Mouse (Mus musculus) cerebellum, adult 9-10 months (tissue): ENCODE measurements around the gene Ciz1.
A peak's percentile ranks its signal among the peaks of the same experiment; 100 is the strongest.

Source experiments
- DNase-seq: peaks from one replicate; pipeline ENCODE4 v3.0.0; 2022

Ciz1 gene

DNA sequence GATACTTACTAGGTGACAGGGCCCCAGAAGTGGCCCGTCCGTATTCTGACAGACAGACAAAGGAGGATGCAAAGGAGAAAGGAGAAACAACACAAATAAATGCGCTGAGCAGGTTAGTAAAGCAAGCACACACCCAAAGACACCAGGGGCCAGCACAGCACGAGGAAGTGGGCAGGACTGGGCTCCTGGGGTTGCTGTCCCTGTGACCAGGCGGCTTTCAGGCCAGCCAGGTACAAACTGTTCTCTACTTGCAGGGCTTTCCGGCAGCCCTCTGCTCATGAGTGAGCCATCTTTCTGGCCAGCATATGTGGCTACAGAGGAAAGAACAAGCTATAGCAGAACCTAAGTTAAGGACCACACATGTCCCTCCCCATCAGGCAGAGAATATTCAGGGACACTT lies 68.5 kb downstream of the Ciz1 start:
- DNase-seq, result no peak

DNA sequence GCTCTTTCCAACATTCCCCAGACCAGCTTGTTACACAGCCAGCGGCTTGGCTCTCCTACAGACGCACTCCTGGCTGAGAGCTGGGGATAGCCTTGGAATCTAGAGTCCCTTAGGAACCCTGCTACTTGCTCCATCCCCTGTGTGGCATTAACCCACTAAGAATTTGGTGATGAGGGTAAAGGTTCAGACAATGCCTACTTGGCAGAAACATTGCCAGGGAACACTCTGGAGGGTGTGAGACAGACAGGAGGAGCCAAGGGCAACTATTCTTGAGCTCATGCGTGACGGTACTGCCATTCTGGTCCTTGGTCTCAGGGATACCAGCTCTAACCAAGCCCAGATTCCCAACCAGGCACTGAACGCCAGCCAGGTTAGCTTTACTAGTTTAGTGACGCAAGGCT lies 69.7 kb downstream of the Ciz1 start:
- no peak for DNase-seq

DNA sequence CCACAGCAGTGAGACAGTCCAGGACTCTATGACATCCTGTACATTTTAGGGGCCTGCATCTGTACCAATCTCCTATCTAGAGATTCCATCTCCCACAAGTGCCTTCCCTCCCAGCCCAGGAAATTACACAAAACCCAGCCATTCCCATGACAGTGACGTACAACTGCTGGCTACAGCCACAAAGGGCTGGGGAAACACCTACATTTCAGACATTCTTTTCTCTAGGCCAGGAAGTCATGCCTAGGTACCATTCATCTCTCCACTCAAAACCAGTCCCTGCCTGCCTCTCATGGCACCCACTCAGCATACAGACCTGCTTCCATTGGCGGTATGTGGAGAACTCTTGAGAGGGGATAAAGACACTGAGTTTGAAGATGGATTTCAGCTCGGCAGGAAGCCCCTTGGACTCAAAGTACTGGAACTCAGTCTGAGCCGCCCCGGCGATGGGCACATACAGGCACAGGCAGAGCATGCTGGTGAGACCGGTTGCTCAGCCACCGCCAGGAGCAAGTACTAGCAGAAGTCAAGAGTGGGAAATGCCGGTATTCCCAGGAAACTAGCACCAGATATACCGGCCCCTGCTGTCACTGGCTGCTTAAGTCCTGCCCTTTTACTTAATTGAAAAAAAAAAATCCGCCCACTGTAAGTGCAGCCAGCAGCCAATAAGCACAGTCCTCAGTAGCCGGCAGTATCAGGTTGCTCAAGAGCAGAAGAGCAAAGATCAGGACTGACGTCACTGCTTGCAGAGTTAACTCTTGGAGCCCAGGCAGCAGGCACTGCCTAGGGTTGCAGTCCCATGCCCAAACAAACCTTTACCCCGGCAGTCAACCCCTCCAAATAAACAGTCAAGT lies 71.6 kb downstream of the Ciz1 start:
- DNase-seq, result peak; percentile 74

DNA sequence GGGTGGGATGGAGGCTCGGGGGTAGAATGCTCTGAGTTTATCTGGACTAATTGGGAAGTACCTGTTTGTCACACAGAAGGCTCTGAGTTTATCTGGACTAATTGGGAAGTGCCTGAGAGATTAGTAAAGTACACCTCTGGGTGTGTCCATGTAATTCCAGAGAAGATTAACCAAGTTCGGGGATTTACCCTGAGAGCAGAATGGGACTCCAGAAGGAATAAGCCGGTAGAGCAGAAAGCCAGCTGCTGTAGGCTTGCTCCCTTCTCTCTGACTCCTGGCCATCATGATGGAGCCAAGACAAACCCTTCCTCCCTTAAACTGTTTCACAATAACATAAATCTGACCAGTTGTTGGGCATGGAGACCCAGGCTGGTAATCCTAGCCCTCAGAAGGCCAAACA lies 72.7 kb downstream of the Ciz1 start:
- DNase-seq, result peak; percentile 22

DNA sequence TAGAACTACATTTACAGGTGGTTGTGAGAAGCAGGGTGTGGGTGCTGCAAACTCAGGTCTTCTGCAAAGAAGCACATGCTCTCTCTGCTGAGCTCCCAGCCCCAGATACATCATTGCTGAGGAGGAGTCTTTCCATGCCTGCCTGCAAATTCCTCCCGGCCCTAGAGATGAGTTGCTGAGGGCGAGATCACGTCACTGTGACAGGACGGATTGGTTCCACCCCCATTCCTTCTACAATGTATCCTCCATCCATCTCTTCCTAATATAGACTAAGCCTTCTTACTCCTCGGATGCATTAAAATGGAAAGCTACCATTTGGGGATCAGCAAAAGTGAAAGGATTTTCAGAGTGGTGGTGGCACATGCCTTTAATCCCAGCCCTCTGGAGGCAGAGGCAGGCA lies 73.4 kb downstream of the Ciz1 start:
- DNase-seq, result peak; percentile 20

DNA sequence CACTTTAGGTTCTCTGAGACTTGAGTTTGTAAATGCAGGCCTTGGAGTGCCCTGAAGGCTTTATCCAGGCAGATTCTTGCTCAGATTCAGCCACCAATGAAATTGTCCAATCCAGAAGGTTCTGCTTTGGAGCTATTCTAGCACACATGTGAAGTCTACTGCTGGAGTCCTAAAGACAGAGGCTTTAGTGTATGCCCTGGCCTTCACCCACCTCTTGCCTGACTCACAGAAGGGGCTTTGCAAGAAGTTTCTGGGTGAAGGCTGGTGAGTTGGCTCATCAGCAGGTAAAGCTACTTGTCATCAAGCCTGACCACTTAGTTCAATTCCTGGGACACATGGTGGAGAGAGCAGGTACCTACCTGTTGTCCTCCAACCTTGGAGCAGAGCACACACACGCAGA lies 74.0 kb downstream of the Ciz1 start:
- DNase-seq, result no peak

DNA sequence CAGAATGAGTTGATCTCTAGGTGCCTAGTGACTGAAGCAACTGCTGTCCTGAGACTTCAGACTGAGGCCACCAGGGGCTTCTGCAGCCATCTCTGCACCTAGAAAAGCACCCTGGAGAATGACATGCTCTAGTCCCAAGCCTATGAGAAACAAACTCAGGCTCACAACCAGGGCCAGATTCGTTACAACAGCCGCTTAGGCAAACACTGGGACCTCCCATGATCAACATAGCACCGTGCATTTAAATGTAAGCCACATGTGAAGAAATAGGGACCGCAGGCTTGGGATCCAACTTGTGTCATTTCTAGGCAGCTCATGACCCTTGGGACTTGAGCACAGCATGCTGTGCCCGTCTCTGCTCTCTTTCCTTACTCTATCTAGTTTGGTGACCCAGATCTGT lies 75.6 kb downstream of the Ciz1 start:
- DNase-seq, result peak; percentile 28

DNA sequence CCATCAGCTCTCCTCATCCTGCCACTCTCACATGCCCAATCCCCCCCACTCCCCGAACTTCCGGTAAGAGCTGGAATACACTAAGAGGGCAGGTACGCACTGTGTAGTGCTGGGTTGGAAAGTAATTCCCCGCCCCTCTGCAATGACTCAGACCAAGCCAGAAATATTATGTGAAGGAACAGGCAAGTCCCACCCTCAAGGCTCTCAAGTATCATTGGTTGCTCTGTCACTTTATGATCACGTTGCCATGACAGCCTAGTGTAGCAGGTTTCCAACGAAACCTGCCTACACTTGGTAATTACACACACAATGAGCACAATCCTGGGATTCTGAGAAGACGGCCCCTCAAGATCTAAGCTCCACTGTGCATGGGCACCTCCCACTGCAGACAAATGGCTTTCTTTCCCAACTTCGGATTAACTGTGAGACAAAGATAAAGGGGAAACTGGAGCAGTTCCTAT lies 76.2 kb downstream of the Ciz1 start:
- DNase-seq, result peak; percentile 52

DNA sequence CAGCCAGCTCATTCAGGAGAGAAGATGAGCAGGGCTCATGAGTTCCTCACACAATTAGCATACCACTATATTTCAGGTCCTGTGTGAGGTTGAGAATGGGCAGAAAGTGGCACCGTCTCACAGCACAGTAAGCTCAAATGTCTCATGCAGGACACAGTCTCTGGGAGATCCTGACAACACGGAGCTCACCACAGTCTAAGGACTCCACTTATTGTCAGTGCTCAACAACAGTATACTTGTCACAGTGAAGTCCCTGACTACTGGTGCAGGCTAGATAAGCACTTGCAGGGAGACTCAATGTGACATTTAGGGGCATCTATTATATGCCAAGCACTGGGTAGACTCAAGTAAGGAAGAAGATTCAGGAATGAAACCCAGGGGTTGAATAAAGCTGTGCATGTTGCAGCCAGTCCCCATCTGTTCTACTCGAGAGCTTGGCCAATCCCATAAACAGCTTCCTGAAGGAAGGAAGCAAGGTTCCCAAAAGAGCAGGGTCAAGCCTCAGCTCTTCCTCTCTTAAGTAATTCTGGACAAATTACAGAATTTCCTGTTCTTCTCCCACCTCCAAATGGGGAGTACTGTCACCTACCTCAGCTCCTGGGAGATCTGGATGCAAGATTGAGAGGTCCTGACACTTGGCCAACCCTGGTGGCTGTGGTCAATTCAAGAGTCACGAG lies 77.2 kb downstream of the Ciz1 start:
- peak; percentile 37 for DNase-seq
